Mouse (Mus musculus): Measurements from ENCODE around the gene Rnf207. TPM values are rescaled to one million over a fixed set of nuclear protein-coding genes. Genes with fewer than 3 reads are reported as not detected.

Gene Rnf207
- polyA plus RNA-seq, 3 experiments from 2014 or later: not detected

DNA sequence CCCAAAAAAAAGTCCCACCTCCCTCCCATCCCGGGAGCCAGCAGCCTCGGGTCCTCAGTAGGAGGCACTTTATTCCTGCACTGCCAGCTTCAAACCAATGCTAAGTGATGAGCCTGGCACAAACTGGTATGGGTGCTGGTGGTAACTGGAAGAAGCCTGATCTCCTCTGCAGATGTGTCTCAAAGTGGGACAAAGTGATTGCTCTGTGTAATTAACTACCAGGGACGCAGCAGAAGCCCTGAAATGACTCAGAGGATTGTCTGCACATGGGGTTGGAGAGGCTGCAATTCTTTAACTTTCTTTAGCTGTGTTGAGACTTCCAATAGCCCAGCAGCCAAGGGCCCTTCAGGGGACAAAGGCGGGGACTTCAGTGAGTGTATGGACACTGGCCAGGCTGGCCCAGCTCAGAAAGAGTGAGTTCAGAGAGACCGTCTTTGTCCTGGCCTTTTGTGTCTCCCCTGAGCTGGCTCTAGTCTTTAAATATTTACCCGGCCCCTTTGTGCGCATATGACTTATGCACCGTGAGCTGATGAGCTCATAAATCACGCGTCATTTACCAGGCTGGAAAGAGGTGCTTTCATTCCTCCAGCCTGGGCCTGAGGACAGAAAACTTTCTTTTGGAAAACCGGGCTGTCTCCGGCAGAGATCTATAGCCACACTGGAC lies 26.6 kb downstream of the Rnf207 start:
- no peak for ATAC-seq

DNA sequence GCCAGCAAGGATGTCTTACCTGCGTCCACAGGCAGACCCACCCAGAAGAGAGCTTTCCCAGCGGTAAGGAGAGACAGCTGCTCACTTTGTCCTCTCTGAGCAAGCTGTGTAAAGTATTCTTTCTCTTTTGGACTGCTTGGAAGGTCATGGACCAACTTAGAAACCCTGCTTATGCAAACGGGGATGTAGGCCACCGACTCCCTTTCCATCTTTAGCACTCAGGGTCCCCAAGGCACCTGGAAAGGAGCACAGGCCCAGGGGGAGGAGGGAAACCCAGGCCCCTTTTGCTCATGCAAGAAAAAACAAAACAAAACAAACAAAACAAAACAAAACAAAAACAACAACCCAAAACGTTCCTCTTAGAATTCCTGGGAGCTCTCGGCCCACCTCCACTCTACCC lies 27.2 kb downstream of the Rnf207 start, which contains the start of gene Hes3:
TSS of gene Hes3 (minus strand) at position 101 of the 400 bp plus-strand sequence.
- ATAC-seq: no peak

DNA sequence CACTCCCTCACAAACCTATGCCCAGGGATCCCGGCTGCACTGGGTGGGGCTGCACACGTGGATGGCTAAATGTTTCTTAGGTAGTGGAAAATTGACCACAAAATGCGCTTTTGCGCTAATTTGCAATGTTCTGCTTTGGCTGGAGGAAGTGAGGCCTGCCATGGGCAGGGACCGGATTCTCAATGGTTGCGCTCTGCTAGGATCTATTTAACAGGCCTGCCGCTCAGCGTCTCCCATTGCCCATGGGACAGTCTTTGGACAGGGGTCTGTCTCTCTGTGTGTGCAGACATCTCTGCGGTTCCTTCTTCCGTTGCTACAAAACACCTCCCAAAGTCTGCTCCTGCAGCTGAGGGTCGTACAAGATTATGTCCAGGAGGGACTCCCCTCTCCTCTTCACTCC lies 27.8 kb downstream of the Rnf207 start:
- no peak for ATAC-seq

DNA sequence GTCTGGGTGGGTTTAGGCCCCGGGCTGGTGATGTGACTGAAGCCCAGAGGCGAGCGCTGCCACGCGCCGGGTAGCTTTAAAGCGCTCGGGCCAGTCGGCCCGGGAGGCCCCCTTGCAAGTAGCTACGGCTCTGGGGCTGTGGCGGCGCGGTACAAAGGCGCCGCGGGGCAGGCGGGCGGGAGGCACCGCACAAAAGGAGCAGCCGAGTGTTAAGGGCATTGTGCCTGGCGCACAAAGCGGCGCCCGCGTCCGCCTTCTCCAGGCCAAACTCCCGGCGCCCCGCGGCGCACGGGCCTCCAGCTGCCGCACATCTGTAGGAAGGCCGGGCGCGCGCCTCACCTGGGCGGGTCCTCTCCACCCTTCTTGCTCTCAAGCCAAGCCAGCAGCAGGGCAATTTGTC lies 28.4 kb downstream of the Rnf207 start:
- no peak for ATAC-seq

DNA sequence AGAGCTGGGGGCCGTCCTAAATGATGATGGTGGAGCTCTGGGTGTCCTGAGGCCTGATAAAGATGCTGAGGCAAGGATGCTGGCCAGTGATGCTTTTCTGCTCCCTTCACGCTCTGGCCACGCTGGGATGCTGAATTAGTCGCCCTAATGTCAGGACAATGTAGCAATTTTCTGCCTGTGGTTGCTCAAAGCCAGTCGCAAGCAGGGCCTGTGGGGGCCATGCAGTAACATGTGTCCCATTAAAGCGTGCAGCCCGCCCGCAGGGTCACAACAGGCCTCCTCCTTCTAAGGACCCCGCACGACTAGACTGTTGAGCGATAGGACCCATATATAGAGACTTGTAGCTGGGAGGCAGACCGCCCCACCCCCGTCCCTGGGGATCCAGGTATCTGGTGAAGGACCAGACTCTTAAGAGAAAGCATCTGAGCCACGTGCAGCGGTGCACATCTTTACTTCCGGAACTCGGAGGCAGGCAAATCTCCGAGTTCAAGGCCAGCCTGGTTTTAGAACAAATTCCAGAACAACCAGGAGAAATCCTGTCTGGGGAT lies 30.3 kb downstream of the Rnf207 start:
- no peak for ATAC-seq

DNA sequence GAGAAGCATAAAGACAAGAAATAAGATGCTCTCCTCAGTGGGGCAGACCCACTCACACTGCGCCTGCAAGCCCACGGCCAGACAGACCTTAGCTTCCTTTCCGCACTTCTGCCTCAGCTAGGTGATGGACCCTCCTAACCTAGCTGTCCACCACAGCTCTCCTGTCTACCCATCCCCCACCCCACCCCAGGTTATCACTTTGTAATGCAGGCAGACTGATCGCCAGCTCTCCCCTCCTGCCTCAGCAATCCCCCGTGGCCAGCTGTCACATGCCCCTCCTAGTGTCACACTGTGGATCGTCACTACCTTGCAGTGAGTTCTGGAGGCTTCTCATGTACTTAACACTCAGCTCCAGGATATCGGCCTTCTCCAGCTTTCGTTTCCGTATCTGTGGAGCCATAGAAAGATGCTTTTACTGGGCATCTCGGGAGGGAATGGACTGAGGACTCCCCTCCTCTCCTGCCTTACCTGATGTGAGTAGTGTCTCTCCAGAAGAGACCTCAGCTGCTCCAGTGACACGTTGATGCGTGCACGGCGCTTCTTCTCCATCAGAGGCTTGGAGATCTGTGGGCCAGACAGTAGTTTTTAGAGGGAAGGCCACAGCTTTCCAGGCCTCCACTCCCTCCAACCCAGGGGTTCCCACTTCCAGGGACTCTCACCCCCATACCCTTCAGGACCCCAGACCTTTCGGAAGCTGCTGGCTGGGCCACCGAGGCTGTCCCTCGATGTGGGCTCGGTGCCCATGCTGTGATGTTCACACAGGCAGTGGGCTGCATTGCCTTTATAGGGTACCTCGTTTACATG lies 31.3 kb downstream of the Rnf207 start:
- no peak for ATAC-seq

DNA sequence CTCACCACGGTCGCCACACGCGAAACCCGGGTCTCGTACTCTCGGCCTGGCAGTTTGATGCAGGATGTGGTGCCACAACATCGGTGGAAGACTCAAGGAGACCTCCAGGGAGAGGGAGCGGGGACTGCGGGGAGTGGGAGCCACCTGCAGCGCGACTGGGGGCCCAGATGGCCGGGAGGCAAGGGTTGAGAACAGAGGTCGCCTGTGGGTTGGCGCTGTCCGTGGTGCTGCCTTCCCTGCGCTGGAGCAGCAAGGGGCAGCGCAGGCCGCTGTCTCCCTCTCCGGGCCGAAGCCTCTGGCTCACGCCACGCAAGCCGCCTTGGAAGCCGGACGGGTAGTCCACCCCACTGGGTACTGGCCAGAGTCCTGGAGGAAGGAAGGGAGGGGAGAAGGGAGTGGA lies 31.9 kb downstream of the Rnf207 start:
- no peak for ATAC-seq

DNA sequence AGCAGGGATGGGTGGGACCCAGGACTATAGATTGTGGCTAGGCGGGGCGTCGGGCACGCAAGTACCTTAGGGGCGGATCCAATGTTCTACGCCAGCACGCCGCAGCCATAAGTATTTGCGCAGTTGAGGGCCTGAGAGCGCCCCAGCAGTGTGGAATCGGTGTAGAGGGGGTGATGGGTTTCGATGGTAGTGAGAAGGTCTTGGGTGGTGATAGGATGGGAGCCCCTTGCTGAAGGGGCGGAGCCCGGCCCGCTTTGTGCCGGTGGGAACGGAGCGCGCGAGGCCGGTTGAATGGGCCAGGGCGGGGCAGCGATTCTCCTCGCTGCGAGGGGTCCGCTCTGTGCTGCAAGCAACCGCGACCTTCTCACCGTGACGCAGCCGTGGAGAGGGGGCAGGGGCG lies 32.6 kb downstream of the Rnf207 start:
- no peak for ATAC-seq

DNA sequence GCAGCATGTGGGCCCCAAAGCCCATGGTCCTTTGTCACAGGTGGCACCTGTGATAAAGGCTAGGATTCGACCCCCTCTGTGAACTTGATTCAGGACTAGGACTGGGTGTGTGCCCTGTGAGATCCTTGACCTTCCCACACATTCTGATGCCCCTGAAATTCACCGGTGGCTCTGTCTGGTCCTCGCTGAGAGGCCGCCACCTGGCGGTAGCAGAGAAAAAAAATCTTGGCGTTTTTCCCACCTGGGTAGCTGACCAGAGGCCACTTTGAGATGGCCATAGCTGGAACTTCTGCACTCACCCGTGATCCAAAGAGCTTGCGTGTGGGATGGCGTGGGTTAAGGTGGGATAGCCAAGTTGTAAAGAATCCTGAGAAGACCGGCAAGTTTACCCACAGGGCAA lies 33.3 kb downstream of the Rnf207 start:
- ATAC-seq: no peak

DNA sequence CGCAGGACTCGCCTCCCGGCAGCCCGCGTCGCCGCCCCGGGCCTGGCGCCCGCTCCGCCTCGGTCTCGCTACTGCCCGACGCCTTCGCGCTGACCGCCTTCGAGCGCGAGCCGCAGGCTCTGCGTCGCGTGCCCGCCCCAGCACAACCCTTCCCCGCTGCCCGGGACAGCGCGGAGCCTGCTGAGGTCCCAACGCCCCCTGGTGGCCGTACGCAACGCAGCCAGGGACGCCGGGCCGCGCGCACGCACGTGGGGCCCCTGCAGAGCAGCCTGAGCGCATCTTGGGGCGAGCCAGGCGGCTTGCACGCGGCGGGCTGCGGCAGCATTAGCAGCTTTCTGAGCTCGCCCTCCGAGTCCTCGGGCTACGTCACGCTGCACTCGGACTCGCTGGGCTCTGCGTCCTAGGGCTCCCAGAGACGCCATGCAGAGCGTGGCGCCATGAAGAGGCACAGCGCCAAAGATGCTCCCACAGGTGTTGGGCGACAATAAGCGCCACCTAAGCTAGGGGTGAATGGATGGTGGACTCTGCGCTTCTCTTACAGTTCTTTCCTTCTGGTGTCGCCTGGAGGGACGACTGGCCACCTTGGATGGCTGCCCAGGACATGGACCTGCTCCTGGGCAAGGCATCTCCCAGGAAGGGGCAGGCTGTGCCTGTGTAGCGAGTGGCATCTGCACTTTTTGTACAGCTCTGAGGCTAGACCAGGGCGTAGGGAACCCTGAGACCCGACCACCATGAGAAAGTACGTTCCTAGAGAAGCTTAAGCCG lies 35.4 kb downstream of the Rnf207 start:
- peak; percentile 90 for ATAC-seq

DNA sequence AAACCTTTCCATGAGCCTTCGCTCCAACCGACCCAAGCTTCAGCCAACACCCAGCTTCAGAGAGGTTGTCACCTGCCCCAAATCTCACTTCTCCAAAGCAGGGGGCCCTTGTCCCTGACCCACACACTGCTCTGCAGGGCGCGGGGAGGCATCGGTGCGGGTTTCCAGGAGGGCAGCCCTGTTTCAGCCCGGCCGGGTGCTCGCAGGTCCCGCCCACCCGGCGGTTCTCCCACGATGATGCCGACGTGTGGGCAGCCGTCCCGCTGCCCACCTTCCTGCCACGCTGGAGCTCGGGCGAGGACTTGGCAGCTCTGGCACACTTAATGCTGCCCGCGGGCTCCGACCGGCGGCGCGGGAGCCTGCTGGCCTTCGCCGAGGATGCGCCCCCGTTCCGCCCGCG lies 36.1 kb downstream of the Rnf207 start:
- ATAC-seq: no peak

DNA sequence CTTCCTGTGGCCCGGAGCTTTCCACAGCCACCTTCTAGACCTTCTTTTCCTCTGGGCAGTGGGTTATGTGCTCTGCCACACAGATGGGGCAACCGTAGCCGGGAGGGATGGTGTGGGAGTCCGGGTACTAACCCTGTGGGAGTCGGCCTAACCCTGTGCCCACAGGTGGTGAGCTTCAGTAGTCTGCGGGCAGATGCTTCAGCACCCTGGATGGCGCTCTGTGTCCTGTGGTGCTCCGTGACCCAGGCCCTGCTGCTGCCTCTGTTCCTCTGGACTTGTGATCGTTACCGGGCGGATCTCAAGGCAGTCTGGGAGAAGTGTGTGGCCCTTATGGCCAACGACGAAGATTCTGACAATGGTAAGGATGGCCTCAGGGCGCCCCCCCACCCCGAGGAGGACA lies 37.2 kb downstream of the Rnf207 start:
- no peak for ATAC-seq

DNA sequence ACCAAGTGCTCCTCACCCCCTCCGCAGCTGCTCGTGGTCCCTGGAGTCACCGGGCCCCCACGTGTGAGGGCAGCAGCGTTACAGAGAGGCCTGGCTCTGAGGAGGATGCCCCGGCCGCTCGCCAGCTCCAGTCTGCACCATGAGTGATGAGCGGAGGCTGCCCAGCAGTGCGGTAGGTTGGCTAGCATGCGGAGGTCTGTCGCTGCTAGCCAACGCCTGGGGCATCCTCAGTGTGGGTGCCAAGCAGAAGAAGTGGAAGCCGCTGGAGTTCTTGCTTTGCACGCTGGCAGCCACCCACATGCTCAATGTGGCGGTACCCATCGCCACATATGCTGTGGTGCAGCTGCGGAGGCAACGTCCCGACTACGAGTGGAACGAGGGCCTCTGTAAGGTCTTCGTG lies 39.8 kb downstream of the Rnf207 start:
- no peak for ATAC-seq

DNA sequence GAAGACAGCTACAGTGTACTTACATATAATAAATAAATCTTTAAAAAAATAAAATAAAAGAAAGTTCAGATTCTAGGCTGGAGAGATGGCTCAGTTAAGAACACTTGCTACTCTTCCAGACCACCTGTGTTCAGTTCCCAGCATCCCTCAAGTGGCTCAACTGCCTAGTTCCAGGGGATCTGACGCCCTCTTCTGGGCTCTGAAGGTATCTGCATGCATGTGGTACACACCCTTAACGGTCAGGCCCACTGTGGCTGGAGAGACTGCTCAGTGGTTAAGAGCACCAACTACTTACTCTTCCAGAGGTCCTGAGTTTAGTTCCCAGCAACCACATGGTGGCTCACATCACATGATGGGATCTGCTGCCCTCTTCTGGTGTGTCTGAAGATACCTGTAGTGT lies 40.9 kb downstream of the Rnf207 start:
- no peak for ATAC-seq

DNA sequence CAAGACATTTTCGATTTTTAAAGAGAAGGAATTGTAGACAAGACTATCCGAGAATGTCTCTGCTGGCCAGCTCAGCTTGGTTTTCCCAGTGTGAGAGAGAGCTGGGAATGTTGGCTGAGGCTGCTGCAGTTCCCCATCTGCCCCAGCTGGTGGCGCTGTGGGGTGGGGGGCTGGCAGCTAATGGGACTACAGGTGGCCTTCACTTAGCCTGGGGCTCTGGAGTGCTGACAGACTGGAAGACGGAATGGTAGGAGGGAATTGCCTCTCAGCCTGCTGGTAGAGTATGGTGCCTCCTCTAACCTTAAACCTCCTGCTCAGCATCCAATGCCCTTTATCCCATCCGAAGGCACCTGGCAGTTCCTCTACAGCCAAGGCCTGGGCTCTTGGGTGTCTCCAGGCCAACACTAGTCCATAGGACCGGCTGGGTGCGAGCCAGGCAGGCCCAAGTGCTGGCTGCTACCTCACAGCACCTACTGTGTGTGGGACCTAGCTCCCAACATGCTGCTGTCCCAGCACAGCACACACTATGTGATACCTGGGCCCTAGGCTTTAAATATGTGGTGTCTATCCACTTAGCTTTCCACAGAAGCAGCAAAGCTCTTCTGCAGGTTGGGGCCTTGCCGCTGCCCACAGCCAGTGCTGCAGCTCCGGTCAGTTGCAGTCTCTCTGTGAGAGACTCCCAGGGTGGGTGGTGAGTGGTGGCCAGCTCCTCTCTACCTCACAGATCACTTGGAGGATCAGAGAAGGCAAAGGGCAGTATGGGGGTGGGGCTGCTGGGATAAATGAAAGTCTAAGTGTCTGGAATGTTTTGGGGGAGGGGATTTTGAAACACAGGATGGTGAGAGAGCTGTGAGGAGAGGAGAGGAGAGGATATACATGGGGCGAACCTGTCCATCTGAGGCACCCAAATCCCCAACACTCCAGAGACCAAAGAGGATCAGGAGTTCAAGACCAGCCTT lies 42.1 kb downstream of the Rnf207 start:
- ATAC-seq: no peak

DNA sequence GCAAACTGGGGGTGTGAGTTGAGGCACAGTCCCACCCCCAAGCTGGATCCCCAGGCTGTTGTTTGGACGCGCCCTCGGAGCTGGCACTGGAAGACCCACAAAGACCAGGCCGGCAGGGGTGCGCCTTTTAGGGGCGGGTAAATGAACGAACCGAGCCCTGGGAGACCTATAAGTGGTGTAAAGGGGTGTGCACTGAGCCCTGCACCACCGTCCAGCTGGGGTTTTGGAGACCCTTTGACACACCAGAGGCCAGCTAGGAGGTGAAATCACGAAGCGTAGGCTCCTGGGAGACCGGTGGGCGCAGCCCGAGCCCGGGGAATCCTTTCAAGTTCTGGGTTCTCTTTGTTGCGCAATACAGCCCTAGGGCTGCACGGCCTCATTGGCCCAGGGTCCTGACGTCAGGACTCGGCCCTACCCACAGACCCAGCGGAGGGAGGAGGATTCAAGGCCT lies 44.1 kb downstream of the Rnf207 start:
- no peak for ATAC-seq

DNA sequence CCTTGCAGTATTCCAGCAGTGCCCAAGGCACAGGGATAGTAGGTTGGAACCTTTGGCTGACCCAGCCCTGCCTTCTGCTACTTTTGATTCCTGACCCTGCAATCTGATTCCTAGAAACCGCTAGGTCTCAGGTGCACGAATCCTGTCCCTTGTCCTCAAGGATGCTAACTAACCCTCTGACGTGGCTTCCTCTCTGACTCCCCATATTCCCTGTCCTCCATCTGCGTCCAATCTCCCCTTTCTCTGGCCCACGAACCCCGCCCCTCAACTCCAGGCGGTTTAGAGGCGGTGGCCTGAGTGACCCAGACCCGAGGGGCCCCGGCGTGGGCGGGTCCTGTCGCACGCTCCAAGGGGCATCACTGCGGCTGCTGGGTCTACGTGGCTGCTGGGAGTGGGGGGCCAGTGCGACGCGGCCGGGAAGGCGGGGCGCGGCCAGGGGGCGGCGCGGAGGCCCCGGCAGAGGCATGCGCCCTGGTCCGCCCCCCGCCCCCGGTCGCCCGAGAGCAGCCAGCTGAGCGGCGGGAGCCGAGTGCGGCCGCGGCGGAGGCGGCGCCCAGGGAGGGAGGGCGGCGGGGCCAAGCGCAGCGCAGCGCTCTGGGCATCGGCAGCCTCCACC lies 45.1 kb downstream of the Rnf207 start, which contains the start of gene Gpr153:
TSS of gene Gpr153 (plus strand) at position 612 of the 616 bp plus-strand sequence.
- ATAC-seq: no peak

DNA sequence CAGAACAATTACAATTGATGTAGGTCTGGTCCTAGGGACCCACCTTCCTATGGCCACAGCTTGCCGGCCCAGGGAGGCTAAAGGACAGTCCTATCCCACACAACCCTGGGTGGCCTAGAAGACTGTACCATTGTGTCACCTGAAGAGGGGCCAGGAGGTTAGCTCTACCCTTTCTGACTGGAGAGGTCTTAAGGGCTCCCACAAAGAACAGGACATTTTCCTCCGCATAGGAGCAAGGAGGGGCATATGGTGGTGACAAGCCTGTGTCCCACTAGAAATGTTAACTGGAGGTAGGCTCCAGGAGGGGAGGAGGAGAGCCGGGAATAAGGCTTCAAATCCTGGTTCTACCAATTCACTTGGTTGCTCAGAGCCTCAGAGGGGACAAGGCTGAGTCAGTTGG lies 45.6 kb downstream of the Rnf207 start:
- no peak for ATAC-seq

DNA sequence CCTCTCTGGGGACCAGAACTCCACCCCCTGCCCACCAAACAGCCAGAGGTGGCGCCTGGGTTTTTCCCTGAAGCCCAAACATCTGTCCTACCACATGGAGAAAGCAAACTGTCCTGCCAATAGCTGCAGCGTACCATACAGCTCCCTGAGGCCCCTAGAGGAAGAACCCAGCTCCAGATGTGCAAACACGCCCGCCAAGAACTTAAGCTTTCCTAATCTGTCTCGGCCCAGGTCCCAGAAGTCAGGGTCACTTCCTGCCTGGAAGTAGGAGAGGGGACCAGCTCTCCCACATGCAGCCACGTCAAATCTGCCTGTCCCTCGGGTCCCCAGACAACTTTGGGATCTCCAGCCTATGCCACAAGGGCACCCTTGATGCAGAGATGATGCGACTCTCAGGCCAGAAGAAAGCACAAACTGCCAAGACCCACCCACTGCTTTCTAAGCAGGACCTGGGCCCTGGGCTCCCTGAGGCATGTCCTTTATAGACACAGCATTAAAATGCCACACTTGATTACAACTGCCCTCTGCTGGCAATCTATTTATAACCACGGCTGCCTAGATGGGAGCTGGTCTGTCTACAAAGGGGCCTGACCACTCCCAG lies 46.2 kb downstream of the Rnf207 start:
- ATAC-seq: no peak

DNA sequence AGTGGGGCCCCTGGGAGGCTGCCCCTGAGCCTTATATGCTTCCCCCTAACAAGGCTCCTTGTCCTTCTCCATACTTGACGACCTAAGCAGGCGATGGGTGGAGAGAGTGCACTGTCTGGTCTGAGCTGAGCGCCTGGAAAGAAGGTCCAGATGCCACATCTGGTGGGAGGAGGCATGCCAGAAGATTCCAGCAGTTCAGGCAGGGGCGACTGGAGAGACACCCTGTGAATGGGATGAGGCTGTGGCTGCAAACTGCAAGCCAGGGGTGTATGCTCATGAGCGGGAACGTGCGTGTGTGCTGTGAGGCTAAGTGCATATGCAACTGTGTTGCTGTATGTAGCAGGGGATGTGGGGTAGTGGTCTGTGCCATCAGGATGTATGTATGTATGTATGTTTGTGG lies 46.8 kb downstream of the Rnf207 start:
- no peak for ATAC-seq

DNA sequence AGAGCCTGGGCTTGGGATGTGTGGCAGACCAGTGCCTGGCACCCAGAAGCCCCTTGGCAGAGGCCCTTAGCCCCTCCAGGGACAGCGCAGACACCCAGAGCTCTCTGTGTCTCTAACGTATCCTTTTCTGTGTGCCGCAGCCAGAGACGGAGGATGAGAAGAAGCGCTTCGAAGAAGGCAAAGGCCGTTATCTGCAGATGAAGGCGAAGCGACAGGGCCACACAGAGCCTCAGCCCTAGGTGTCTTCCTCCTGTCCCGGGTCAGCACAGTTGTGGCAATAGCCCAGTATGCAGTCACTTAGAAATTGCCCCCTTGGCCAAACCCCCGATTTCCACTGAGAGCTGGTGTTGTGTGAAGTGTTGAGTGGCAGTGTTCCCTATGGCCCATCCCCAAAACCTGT lies 47.5 kb downstream of the Rnf207 start:
- ATAC-seq: no peak
